Mouse (Mus musculus) NIH3T3 (cell line): ENCODE results near the gene Bcl9l.

Experiments
- DNase-seq: peaks from one replicate; pipeline ENCODE4 v3.0.0-alpha.2; 2012; ENCODE audit warnings: low read depth

Bcl9l gene

DNA sequence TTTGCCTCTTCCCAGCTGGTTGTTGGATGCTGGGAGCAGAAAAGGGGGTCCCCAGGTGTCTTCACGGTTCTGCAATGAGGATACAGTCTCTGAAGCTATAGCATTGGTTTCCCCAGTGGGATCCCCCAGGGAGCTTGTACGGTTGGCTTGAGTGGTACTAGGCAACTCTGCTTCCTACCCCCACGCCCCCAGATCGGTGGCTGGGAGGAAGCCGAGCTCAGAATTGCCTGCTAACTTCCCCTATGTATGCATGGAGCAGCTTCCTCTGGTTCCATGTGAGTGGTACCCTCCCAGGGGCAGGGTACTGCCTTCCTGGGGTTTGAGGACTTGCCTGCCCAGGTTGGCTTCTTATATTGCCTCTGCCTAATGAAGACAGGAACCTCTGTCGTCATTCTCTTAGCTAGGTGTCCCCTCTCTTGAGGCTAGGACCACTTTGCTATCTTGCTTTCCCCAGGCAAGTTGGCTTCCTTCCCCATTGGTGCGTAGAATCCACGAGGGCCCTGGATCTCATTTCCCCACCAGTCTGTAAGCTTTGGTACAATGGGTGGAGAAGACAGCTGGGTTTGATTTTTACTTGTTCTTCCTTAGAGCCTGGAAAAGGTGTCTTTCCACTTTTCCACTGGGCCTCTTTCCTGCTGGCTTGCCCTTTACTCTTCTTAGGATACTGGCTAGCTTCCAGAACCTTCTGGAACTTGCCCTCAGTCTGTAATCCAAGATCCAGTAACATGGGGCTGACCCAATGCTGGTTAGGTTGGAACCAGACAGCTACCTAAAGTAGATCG, 29.5 kb downstream of the Bcl9l start:
- no peak for DNase-seq

- no peak for DNase-seq
These were observed 30.0 kb downstream of the Bcl9l start for GRCm38 (mm10) chr9:44512717-44513003.

DNA sequence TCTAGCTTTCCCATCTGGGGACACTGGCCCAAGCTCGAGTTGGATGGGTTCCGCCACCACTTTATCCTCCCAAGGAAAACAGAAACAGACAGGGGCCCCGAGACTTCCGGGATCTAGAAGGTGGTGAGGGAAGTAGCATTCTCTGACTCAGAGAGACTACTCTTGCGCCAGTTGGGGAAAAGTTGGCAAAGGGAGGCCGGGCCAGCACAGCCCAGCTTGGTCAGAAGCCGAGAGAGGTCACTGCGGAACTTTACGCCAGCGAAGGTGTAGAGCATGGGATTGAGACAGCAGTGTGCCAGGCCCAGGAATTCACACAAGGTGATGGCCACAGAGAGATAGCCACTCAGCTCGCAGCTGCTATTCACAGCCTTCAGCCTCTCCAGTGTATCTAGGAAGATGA, 30.5 kb downstream of the Bcl9l start:
- DNase-seq = no peak

GRCm38 (mm10) chr9:44513610-44514009, 31.0 kb downstream of the Bcl9l start:
- DNase-seq = no peak

GRCm38 (mm10) chr9:44514147-44514546, 31.5 kb downstream of the Bcl9l start:
- DNase-seq = no peak

- no peak for DNase-seq
These were observed 32.6 kb downstream of the Bcl9l start for GRCm38 (mm10) chr9:44515131-44515751.

DNA sequence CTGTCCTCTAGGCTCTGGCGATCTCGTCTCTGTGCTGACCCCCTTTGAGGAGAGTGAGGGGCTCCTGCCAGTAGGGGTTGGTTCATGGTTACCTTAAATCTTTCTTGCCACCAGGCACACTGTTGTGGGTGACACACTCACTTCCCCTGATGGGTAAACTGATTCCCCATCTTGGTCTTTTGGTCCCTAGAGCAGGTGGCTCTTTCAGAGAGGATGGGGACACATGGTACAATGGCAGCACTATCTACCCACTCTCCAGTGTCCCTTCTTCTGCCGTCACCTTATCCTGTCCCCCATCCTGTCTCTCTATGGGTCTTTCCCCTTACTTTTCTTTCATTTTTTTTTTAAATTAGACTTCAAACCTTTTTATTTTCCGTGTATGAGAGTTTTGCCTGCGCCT, 33.3 kb downstream of the Bcl9l start:
- DNase-seq = no peak

DNA sequence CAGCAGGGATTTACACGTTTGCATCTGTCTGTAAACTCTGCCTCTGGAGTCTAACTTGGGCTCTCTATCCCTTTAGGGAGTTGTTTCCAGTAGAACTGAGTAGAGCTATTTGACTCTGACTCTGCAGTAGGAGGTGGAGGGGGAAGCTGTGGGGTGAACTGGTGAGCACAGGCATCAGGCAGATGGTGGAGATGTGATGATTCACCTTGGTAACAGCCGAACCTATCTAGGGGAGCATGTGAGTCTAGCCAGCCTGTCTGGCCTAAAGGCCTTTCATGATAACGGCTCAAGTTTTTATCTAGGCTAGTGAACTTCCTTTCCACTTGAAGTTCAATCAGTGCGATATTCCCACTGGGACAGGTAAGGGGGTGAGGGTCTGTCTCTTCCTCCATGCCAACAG, 34.7 kb downstream of the Bcl9l start:
- no peak for DNase-seq

DNA sequence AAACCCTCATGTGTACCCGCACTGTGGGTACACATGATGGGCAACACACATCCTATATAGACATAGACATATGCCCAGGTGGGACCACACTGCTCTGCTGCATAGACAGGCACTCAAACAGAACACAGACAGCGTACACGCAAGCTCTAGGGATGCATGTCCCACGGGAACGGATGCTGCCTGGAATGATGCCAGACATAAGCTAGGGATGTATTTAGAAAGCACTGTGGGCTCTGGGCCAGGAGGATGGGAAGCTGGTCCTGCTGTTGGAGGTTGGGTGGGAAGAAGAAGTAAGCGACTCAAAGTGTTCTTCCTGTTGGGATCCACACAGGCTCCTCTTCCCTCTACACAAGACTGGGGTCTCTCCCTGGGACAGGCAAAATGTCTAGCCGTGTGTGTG, 35.4 kb downstream of the Bcl9l start:
- peak; percentile 43 for DNase-seq

DNA sequence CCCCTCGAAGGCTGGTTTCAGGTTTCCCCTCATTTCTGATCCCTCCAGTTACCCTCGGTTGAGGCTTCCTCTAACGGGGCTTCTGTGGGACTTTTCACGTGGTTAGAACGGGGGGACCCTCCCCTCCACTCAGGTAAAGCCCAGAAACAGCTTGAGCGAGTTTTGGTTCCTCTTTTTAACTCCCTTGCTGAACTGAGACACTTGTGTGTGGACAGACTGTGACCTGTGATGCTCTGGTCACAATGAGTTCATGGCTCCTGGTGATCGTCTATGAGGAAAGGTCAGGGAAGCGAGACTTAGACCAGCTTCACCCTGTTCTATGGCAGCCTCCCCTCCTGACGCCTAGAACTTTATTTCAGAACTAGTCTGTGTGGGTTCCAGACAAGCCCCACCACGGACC, 39.3 kb downstream of the Bcl9l start:
- DNase-seq = no peak

- DNase-seq = no peak
These were observed 41.1 kb downstream of the Bcl9l start for GRCm38 (mm10) chr9:44523686-44524085.

GRCm38 (mm10) chr9:44524235-44524826, 41.7 kb downstream of the Bcl9l start:
- DNase-seq = no peak

GRCm38 (mm10) chr9:44525001-44525400, 42.4 kb downstream of the Bcl9l start:
- DNase-seq = no peak

DNA sequence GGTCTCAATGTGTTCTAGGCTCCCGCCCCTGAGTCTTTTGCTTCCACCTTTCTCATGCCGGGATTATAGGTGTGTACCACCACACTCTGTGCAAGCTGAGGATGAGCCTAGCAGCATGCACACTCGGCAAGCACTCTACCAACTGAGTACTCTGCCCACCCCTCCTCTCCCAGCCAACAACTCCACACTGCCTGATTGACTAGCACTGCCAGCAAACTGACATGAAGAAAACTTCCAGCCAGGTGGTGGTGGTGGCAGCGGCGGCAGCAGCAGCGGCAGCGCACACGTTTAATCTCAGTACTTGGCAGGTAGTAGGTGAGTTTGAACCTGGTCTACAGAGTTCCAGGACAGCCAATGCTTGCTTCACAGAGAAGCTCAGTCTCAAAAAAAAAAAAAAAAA, 43.0 kb downstream of the Bcl9l start:
- no peak for DNase-seq

- DNase-seq = no peak
These were observed 43.9 kb downstream of the Bcl9l start for GRCm38 (mm10) chr9:44526337-44527112.

DNA sequence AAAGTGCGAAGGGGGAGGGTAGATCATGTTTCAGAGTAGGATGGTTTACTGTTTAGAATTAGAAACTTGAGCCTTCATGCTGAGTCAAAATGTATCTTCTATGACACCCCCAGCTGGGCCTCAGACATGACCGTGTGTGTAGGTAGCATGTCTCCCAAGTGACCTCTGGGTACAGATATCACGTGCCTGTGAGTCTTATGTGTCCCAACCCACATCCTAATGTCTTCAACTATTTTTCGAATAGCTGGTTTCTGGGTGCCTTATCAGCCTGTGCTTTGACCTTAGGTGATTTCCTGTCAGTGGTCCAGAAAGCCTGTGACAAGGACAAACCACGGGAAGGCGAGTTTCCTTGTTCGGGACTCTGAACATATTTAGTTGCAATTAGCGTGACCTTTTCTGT, 45.7 kb downstream of the Bcl9l start:
- DNase-seq = no peak

GRCm38 (mm10) chr9:44532991-44533580, 50.5 kb downstream of the Bcl9l start:
- DNase-seq = no peak

GRCm38 (mm10) chr9:44537625-44538301, 55.1 kb downstream of the Bcl9l start:
- no peak for DNase-seq

- no peak for DNase-seq
These were observed 57.3 kb downstream of the Bcl9l start for GRCm38 (mm10) chr9:44539816-44540421.

DNA sequence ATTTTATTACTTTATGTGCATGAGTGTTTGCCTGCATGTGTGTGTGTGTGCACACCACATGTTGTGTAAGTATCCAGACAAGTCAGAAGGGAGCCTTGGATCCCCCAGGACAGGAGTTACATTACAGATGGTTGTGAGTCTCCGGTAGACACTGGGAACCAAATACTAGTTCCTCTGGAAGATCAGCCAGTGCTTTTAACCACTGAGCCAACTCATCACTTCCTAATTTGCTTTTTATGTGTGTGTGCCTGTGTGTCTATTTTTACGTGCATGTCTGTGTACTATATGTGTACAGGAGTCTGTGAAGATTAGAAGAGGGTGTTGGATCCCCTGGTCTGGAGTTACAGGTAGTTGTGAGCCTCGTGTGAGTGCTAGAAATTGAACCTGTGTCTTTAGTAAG, 58.1 kb downstream of the Bcl9l start:
- DNase-seq = no peak

- no peak for DNase-seq
These were observed 59.7 kb downstream of the Bcl9l start for GRCm38 (mm10) chr9:44542364-44542763.
